Mouse (Mus musculus) thymus, postnatal 0 days (tissue): ENCODE measurements around the gene Tspoap1. TPM values are rescaled to one million over a fixed set of nuclear protein-coding genes. Genes with fewer than 3 reads are reported as not detected.

ENCODE experiments used
- DNase-seq: peaks from one replicate; pipeline ENCODE4 v3.0.0-alpha.2; 2015; ENCODE audit warnings: low spot score
- polyA plus RNA-seq: library from polyadenylated mRNA; unstranded; fragments of >200 nt; fragmentation: Nextera tagmentation; extraction: Ambion mirVana; gene quantifications from 2 replicates; pipeline ENCODE4 v1.2.1, GENCODE M21; 2015

The Tspoap1 gene
- polyA plus RNA-seq, 1 experiment from 2014 or later, result 4.0 TPM

- DNase-seq, result peak; percentile 42
Observed at GRCm38 (mm10) chr11:87745632-87746555, 14.4 kb upstream of the Tspoap1 start.

GRCm38 (mm10) chr11:87747312-87747711, 13.0 kb upstream of the Tspoap1 start:
- no peak for DNase-seq

- DNase-seq, result no peak
Observed at GRCm38 (mm10) chr11:87747716-87748115, 12.6 kb upstream of the Tspoap1 start.

- DNase-seq, result peak; percentile 90
Observed at GRCm38 (mm10) chr11:87748132-87749119, 11.9 kb upstream of the Tspoap1 start.

DNA sequence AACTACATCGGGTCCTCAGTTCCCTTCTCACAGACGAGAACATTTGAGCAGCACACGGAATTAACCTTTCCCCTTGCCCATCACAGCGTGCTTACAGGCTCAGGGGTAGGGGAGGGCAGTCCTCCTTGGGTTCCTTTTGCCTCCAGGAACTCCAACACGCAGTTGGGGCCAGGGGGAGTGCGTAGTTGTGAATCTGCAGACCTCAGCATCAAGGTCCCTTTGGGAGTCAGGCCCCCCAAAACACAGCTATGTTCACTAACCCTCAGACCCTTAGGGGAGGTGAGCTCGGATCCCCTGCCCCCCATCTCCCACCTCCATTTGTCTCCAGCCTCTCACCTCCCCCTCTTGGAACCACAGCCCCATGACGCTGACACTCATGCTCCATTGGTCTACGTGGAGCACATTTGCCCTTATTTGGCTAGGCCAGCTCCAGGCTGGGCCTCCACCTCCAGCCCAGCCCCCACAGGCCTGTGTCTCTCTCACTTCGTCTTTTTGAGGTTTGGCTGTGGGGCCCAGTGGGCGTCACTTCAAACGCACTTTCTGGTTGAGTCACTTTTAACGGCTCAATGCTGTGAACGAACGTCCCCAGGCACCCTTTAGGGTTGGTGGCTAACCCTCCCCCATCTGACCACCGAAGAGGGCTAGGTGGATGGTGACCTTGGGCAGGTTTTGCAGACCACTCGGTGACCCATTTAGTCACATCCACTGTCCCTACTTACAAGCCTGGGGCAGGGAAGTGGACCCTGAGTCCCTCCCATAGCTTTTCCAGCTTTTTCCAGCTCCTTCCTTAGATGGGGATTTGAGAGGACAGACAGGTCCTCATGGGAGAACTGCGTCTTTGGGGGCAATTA, 10.9 kb upstream of the Tspoap1 start:
- DNase-seq, result peak; percentile 95

GRCm38 (mm10) chr11:87750043-87750421, 10.3 kb upstream of the Tspoap1 start:
- no peak for DNase-seq

DNA sequence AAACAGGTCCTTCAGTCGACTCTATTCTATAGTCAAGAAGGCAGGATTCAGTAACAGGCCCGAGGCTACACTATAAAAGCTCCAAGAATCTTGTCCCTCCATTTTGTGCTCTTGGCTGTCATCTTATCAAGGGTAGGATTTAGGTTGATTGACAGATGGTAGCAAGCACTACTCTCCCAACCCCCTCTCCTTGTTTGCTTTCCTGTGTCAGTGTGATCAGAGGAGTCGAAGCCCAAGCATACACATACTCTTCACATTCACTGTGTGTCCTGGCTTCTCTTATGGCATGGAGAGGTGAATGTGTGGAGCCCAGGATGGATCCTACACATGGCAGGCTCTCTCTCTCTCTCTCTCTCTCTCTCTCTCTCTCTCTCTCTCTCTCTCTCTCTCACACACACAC, 9.8 kb upstream of the Tspoap1 start:
- DNase-seq, result peak; percentile 89

DNA sequence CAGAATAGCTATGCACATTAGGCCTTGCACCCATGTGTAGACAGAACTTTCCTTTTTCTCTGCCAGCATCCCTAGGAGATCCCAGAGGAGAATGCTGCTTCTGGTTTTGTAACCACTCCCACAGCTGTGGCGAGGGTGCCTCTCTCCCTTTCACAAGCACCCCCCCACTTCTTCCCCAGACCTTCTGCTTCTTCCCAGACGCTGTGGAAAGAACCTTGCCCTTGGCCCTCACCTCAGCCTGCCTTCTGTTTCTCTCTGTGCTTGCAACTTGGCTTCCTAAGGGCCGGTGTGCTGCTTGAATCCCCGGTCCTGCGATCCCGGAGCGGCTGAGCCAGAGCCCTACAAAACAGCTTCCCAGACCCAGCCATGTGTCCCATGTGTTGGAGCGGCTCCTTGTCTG, 9.3 kb upstream of the Tspoap1 start:
- peak; percentile 58 for DNase-seq

- peak; percentile 94 for DNase-seq
Observed at GRCm38 (mm10) chr11:87751491-87751966, 8.8 kb upstream of the Tspoap1 start.

DNA sequence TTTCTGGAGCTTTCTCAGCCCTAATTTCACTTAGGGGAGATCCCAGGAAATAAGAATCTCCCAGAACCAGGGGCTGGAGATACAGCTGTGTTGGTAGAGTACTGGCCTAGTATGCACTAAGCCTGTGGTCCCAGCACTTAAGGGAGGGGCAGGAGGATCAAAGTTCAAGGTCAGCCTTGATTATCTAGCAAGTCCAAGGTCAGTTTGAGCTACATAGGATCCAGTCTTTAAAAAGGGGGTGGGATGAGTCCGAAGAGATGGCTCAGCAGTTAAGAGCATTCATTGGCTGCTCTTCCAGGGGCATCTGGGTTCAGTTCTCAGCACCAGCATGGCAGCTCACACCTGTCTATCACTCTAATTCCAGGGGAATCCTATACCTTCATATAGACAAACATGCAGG, 8.0 kb upstream of the Tspoap1 start:
- no peak for DNase-seq

DNA sequence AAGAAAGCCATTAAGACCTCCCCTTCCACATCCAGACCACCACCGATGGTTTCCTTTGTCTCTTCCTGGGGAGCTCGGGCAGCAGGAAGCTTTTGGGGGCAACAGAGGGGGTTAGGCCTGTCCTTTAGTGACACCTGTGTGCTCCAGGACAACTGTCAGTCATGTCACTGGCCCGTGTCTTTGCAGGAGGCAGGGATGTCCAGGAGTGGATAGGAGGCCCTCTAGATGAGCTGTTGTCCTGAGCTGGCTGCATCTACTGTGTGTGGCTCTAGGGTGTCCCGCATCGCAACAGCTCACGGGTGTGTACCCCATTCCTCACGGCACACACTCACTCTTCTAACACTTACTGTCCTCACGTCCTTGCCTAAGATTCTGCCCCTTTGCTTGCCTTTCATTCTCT, 7.1 kb upstream of the Tspoap1 start:
- peak; percentile 26 for DNase-seq

DNA sequence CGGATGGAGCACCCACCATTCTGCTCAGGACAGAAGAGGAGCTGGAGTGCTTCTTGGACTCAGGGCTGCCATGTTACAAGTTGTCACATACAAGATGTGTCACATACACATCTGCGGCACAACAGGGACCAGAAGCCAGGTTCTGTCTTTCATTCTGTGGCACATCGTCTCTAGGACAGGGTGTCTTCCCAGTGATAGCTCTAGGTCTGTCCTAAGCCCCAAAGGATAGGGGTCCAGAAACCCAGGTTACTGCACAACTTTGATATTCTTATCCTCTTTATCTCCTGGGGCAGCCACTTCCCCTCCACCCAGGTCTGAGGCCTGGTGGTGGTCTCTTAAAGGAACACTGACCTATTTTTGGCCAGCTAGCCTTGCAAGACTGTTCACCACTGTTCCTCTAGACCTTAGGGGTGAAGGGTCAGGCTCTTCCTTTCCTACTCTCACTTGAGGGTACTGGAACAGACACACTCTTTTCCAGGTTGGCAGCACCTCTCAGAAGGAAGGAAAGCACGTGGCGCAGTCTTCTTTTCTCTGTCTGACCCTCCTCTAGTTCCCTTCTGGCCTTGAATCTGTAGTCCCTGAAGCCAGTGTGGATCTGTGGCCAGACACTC, 6.3 kb upstream of the Tspoap1 start:
- peak; percentile 40 for DNase-seq

GRCm38 (mm10) chr11:87754603-87755002, 5.7 kb upstream of the Tspoap1 start:
- peak; percentile 96 for DNase-seq

GRCm38 (mm10) chr11:87755360-87756017, 4.9 kb upstream of the Tspoap1 start:
- DNase-seq, result peak; percentile 100

DNA sequence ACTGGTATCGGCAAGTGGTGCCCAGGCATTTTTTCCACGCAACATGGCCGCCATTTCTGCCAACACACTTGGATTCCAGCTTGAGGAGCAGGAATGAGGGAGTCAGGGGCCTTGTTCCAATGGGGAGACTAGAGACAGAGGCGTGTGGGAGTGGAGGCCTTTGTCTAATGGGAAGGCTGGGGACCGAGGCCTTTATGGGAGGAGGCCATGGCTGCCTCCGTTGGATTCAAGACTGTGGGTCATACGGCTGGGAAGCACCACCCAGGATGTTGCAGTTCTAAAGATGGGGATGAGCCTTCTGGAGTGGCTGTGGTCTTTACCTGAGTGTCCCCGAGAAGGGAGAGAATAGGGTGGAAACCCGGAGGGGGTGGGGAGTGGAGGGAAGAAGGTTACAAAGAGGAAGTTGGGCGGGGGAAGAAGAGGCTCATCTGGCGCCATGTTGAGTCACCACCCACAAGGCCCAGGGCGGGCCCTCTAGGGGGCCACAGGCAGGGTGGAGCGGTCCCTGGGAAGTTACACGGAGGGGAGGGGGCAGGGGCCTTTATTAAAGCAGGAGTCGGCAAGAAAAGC, 4.0 kb upstream of the Tspoap1 start:
- DNase-seq, result peak; percentile 82

- DNase-seq, result peak; percentile 64
Observed at GRCm38 (mm10) chr11:87757001-87757954, 3.1 kb upstream of the Tspoap1 start.

GRCm38 (mm10) chr11:87758161-87758911, 2.0 kb upstream of the Tspoap1 start:
- DNase-seq, result peak; percentile 46
